Mouse (Mus musculus): Measurements from ENCODE around the gene Vmn1r61. TPM values are rescaled to one million over a fixed set of nuclear protein-coding genes. Genes with fewer than 3 reads are reported as not detected.

Vmn1r61 gene
- not detected in 2 replicates for polyA plus RNA-seq (2015; fragmentation: Nextera tagmentation; extraction: Ambion mirVana)

DNA sequence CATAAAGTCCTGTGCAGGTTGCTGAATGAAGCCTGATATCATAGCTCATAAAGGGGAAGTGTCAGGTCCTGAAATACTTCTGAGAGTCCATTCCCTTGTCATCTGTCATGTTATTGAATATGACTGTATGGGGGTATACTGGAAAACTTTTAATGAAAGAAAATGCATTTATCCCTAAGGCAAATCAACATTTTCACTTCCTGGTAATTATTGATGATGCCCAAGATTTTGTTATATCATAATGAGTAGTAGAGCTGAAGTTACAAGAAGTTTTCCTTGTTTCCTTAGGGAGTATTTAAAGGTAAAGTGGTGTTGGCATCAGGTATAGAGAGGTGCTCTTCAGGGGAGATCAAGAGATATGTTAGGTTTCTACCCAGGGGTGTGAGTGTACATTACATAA lies at the start of gene Vmn1r61:
TSS of gene Vmn1r61 (minus strand) at position 101 of the 400 bp plus-strand sequence.
- ATAC-seq (ENCODE audit: low read depth), result no peak
- H3K4me1 ChIP-seq (ENCODE audit: control insufficient read depth, low read depth, low read length), result no peaks in the 10 kb centered on the region

More for the DNA sequence above, at the start of gene Vmn1r61:
- no peak within 1 kb of the TSS for H3K27ac ChIP-seq (ENCODE audit: low read length)
- H3K9ac ChIP-seq (ENCODE audit: low read depth, low read length), result no peak within 1 kb of the TSS
- H3K36me3 ChIP-seq (ENCODE audit: control insufficient read depth, insufficient read depth), result no peaks in the 10 kb centered on the region
- H3K4me3 ChIP-seq (ENCODE audit: low read depth, low read length), result no peak within 1 kb of the TSS
- H3K4me2 ChIP-seq (ENCODE audit: low read depth, low read length), result no peak within 1 kb of the TSS
- no peaks in the 10 kb centered on the region for H3K27me3 ChIP-seq (ENCODE audit: control insufficient read depth, insufficient read depth, low read depth, low read length)
- H3K9me3 ChIP-seq (replicated peaks; ENCODE audit: control insufficient read depth, low read length), result no peaks in the 10 kb centered on the region

Other genes with a start within 250 kb of the Vmn1r61 start
- gene Vmn1r58, start 199.9 kb downstream of the Vmn1r61 start, polyA plus RNA-seq (2015; fragmentation: Nextera tagmentation; extraction: Ambion mirVana), result not detected in 2 replicates
- gene Vmn1r59, start 156.5 kb downstream of the Vmn1r61 start, polyA plus RNA-seq (2015; fragmentation: Nextera tagmentation; extraction: Ambion mirVana), result not detected in 2 replicates
- gene Vmn2r28, start 119.3 kb downstream of the Vmn1r61 start, polyA plus RNA-seq (2015; fragmentation: Nextera tagmentation; extraction: Ambion mirVana), result not detected in 2 replicates
- gene Vmn1r60, start 66.0 kb downstream of the Vmn1r61 start, polyA plus RNA-seq (2015; fragmentation: Nextera tagmentation; extraction: Ambion mirVana), result not detected in 2 replicates
- not detected in 2 replicates for gene Vmn1r62, start 60.3 kb upstream of the Vmn1r61 start, polyA plus RNA-seq (2015; fragmentation: Nextera tagmentation; extraction: Ambion mirVana)
- gene Vmn1r63, start 192.2 kb upstream of the Vmn1r61 start, polyA plus RNA-seq (2015; fragmentation: Nextera tagmentation; extraction: Ambion mirVana), result not detected in 2 replicates

All from liver, embryonic 16.5 days (tissue).